Mouse (Mus musculus) MEL (cell line): ENCODE results near the gene 1700001C19Rik.

ENCODE experiments used
- MAX ChIP-seq: IDR thresholded peaks from 2 replicates; pipeline ENCODE4 v1.6.1; 2011; ENCODE audit warnings: low read length, improper control_type of control experiment
- POLR2A ChIP-seq, 2 experiments: IDR thresholded peaks; 2 replicates each; pipeline ENCODE4 v1.6.1; 2011 to 2012; ENCODE audit warnings: low read length in 2 of 2, mild to moderate bottlenecking in 2 of 2, control low read depth in 1 of 2, improper control_type of control experiment in 1 of 2, low read depth in 1 of 2, moderate library complexity in 1 of 2; ENCODE audit not compliant: control insufficient read depth in 1 of 2, insufficient read depth in 1 of 2, poor library complexity in 1 of 2
- ZMIZ1 ChIP-seq: IDR thresholded peaks from 2 replicates; pipeline ENCODE4 v1.6.1; 2012; ENCODE audit warnings: low read depth, mild to moderate bottlenecking, inconsistent platforms, low read length, improper control_type of control experiment, moderate library complexity

GRCm38 (mm10) chr17:47440359-47440890 lies 3.2 kb upstream of the 1700001C19Rik start:
- no peak for TF ChIP-seq POLR2A (IDR thresholded peaks at IDR 0.05; ENCODE audit: control insufficient read depth in 1 of 2, insufficient read depth in 1 of 2, low read depth in 1 of 2, low read length in 2 of 2, poor library complexity in 1 of 2)
- no peak for TF ChIP-seq ZMIZ1
- TF ChIP-seq MAX, result no peak
